Mouse (Mus musculus) MEL-GATA-1-ER (cell line): ENCODE results near the gene Ugt1a6b.

Source experiments
- DNase-seq: peaks from one replicate; pipeline ENCODE4 v3.0.0-alpha.2; 2012; ENCODE audit warnings: low read depth; ENCODE audit errors: extremely low read depth

The Ugt1a6b gene

GRCm38 (mm10) chr1:88195687-88196086 is 92.6 kb downstream of the Ugt1a6b start:
- no peak for DNase-seq

GRCm38 (mm10) chr1:88197443-88197842 is 94.4 kb downstream of the Ugt1a6b start:
- no peak for DNase-seq

GRCm38 (mm10) chr1:88199996-88200395 is 96.9 kb downstream of the Ugt1a6b start:
- no peak for DNase-seq

GRCm38 (mm10) chr1:88200456-88200855 is 97.4 kb downstream of the Ugt1a6b start, which contains the start of gene Ugt1a2:
Ugt1a2 (plus strand) TSS chr1:88200601.
- no peak for DNase-seq

- no peak for DNase-seq
Measured at GRCm38 (mm10) chr1:88205294-88205922, 102.4 kb downstream of the Ugt1a6b start, which contains the start of gene Dnajb3. Dnajb3 (minus strand) TSS chr1:88205782.

GRCm38 (mm10) chr1:88206843-88207479 is 103.9 kb downstream of the Ugt1a6b start:
- DNase-seq: peak; percentile 9

- DNase-seq: no peak
Measured at GRCm38 (mm10) chr1:88211812-88212211, 108.8 kb downstream of the Ugt1a6b start, which contains the start of gene Ugt1a1. Ugt1a1 (plus strand) TSS chr1:88211959.

- DNase-seq: no peak
Measured at GRCm38 (mm10) chr1:88212341-88213045, 109.4 kb downstream of the Ugt1a6b start.

- DNase-seq: no peak
Measured at GRCm38 (mm10) chr1:88213061-88213460, 110.0 kb downstream of the Ugt1a6b start.

- no peak for DNase-seq
Measured at GRCm38 (mm10) chr1:88213766-88214461, 110.9 kb downstream of the Ugt1a6b start.

- no peak for DNase-seq
Measured at GRCm38 (mm10) chr1:88214462-88214952, 111.5 kb downstream of the Ugt1a6b start.

GRCm38 (mm10) chr1:88215466-88216380 is 112.7 kb downstream of the Ugt1a6b start:
- DNase-seq: no peak

- no peak for DNase-seq
Measured at GRCm38 (mm10) chr1:88216551-88216950, 113.5 kb downstream of the Ugt1a6b start.

- DNase-seq: no peak
Measured at GRCm38 (mm10) chr1:88217144-88217543, 114.1 kb downstream of the Ugt1a6b start.

GRCm38 (mm10) chr1:88217576-88217975 is 114.5 kb downstream of the Ugt1a6b start:
- DNase-seq: no peak

- DNase-seq: no peak
Measured at GRCm38 (mm10) chr1:88218051-88218450, 115.0 kb downstream of the Ugt1a6b start.

- no peak for DNase-seq
Measured at GRCm38 (mm10) chr1:88218591-88218990, 115.5 kb downstream of the Ugt1a6b start.

GRCm38 (mm10) chr1:88219054-88219453 is 116.0 kb downstream of the Ugt1a6b start:
- no peak for DNase-seq

- DNase-seq: no peak
Measured at GRCm38 (mm10) chr1:88220336-88220735, 117.3 kb downstream of the Ugt1a6b start.

- DNase-seq: no peak
Measured at GRCm38 (mm10) chr1:88222216-88222615, 119.2 kb downstream of the Ugt1a6b start.
